Mouse (Mus musculus) urinary bladder, adult 18-20 months (tissue): Measurements from ENCODE around the gene Acot3.

Source experiments
- DNase-seq, 2 experiments: peaks; one replicate each; pipeline ENCODE4 v3.0.0; 2022; ENCODE audit warnings: low spot score in 2 of 2, mixed read lengths in 2 of 2

Acot3 gene

GRCm38 (mm10) chr12:84100604-84101492 is 48.9 kb downstream of the Acot3 start, which contains the start of gene Acot6:
Gene Acot6 (plus strand): TSS chr12:84100654.
- DNase-seq = peak; percentile 24 to 56

- DNase-seq = no peak
These were observed 49.5 kb downstream of the Acot3 start for GRCm38 (mm10) chr12:84101493-84101845.

GRCm38 (mm10) chr12:84107012-84107411 is 55.1 kb downstream of the Acot3 start:
- no peak for DNase-seq

DNA sequence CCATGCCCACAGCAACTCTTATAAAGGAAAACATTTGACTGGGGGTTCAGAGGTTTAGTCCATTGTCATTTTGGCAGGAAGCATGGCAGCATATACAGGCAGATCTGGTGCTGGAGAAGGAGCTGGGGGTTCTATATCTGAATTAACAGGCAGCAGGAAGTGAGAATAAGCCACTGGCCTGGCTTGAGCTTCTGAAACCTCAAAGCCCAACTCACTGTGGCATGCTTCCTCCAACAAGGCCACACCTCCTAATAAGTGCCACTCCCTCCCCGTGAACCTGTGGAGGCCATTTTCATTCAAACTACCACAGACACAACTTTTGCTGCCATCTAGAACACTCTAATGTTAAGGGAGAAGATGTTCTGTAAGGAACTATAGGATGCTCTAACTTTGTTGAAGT is 55.7 kb downstream of the Acot3 start:
- no peak for DNase-seq

- no peak for DNase-seq
These were observed 58.0 kb downstream of the Acot3 start for GRCm38 (mm10) chr12:84109924-84110323.
